28 mouse cellular contexts compared by ENCODE assay signal in genomic region chr2:41089093-41089492, GRCm38 (mm10).
"Had no signal": no experiment of that assay in that cellular context is flagged by ENCODE, and none has a peak within 500 bp of the region (broad histone marks: within the 10 kb centered on the region; RNA-seq: fewer than 3 reads in every experiment).

No protein-coding gene starts in this region.

- H3K4me2 ChIP-seq: heart, embryonic 12.5 days; hindbrain, embryonic 12.5 days; hindbrain, embryonic 14.5 days; intestine, embryonic 15.5 days; limb, embryonic 12.5 days; liver, embryonic 11.5 days; liver, embryonic 13.5 days; liver, embryonic 15.5 days had no signal

- H3K36me3 ChIP-seq: heart, embryonic 10.5 days; heart, embryonic 12.5 days; hindbrain, embryonic 10.5 days; hindbrain, embryonic 12.5 days; intestine, embryonic 15.5 days; limb, embryonic 10.5 days; limb, embryonic 12.5 days; liver, embryonic 13.5 days; liver, embryonic 15.5 days had no signal

- H3K4me1 ChIP-seq: heart, embryonic 10.5 days; heart, embryonic 12.5 days; hindbrain, embryonic 10.5 days; hindbrain, embryonic 12.5 days; intestine, embryonic 15.5 days; limb, embryonic 10.5 days; limb, embryonic 12.5 days; liver, embryonic 13.5 days; liver, embryonic 15.5 days had no signal

- H3K27me3 ChIP-seq: heart, embryonic 12.5 days; hindbrain, embryonic 12.5 days; intestine, embryonic 15.5 days; limb, embryonic 12.5 days; liver, embryonic 13.5 days; liver, embryonic 15.5 days had no signal

- H3K9me3 ChIP-seq: heart, embryonic 10.5 days; heart, embryonic 12.5 days; hindbrain, embryonic 10.5 days; hindbrain, embryonic 12.5 days; intestine, embryonic 15.5 days; limb, embryonic 10.5 days; limb, embryonic 12.5 days; liver, embryonic 13.5 days; liver, embryonic 15.5 days had no signal

- H3K27ac ChIP-seq: gastrocnemius, adult 2 months; heart, embryonic 10.5 days; hindbrain, embryonic 10.5 days; hindbrain, embryonic 12.5 days; hindbrain, embryonic 14.5 days; intestine, embryonic 15.5 days; layer of hippocampus, adult 2 months; left cerebral cortex, adult 2 months; limb, embryonic 10.5 days; limb, embryonic 12.5 days; liver, embryonic 13.5 days; liver, embryonic 15.5 days had no signal

- H3K9ac ChIP-seq: heart, embryonic 12.5 days; hindbrain, embryonic 12.5 days; hindbrain, embryonic 14.5 days; intestine, embryonic 15.5 days; limb, embryonic 12.5 days; liver, embryonic 13.5 days; liver, embryonic 15.5 days had no signal

- H3K4me3 ChIP-seq: gastrocnemius, adult 2 months; heart, embryonic 10.5 days; heart, embryonic 12.5 days; hindbrain, embryonic 10.5 days; hindbrain, embryonic 12.5 days; intestine, embryonic 15.5 days; layer of hippocampus, adult 2 months; left cerebral cortex, adult 2 months; limb, embryonic 10.5 days; limb, embryonic 12.5 days; liver, embryonic 13.5 days; liver, embryonic 15.5 days had no signal

- DNase-seq: gastrocnemius, adult 2 months; gastrocnemius, postnatal 10 days; gastrocnemius, postnatal 25 days; heart, adult 18-20 months; heart, postnatal 10 days; heart, postnatal 4 days; kidney, adult 18-20 months; kidney, adult 8-10 months; kidney, postnatal 10 days; kidney, postnatal 25 days; kidney, postnatal 4 days; liver; liver, embryonic 13.5 days had no signal

- ATAC-seq: hindbrain, embryonic 16.5 days; inflammation-experienced regulatory T-cells, adult 6 months; intestine, embryonic 15.5 days; intestine, postnatal 0 days had no signal
